Mouse (Mus musculus) kidney, postnatal 36 days (tissue): ENCODE data around the gene Ttc23.

Experiments used
- DNase-seq, 2 experiments: peaks; one replicate each; pipeline ENCODE4 v3.0.0; 2021 to 2022; ENCODE audit warnings: mixed read lengths in 2 of 2

The Ttc23 gene

DNA sequence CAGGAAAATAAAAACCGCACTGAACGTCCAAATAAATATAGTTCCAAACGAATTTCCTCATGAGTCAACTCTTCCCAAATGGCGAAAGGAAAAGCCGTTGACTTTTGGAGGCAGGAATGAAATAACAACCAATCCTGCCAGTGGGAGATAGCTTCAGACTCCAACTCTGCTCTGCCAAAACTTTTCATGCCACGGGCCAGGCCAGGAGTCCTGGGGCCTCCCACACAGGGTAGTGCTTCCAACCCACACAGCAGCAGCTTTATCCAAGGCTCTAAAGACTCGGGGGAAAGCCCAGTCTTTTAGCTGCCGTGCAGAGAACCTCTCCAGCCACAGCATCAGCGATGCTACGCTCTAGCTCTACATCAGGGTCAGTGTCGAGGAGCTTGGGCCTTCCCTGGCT is 107.4 kb downstream of the Ttc23 start:
- DNase-seq, result no peak

DNA sequence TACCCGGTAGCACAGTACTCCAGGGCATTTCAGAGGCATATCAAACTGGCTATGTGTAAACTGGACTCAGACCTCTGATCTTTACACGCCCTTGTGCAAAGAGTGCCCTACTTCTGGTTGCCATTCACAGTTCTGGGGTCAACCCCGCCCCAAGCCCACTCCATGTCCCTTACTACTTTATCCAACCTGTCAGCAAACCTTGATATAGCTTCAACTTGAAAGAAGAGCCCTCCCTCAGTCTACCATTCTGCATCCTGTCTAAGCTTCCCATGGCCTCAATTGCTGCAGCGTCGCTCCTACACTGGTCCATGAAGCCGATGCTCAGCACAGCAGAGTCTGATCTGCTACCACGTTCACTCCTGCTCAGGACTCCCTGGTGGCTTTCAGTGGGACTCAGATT is 108.2 kb downstream of the Ttc23 start:
- no peak for DNase-seq

DNA sequence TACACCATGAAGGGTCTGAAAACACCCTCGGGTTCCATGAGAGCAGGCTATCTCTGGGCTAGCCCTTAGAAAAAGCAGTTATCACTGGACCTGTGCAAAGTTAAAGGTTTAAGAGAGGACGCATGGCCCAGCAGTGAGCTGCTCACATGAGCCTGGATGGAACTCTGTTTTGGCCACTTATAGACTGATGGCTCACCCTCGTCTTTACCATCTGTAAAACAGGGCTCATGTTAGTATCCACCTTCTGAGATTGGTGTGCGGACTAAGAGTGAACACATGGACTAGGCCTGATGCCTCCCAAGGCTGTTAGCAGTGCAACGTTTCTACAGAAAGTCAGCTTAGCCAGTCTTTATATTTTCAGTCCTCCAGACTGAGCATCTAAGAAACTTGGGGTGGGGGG is 109.4 kb downstream of the Ttc23 start:
- no peak for DNase-seq

DNA sequence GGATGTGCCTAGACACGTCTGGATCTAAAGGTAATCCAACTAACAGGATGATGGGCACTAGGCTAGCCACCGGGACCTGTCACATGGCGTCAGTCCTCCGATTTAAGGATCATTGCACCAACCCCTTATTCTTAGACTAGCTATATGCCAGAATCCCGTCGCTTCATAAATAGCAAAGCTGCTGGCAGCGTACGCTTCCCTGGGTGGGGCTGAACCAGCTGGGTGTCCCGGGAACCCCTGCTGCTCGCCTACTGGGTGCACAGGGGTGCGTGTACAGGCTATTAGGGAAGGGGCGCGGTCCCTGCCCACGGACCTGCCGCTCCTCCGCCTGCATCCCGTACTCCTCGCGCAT is 111.3 kb downstream of the Ttc23 start:
- no peak for DNase-seq

DNA sequence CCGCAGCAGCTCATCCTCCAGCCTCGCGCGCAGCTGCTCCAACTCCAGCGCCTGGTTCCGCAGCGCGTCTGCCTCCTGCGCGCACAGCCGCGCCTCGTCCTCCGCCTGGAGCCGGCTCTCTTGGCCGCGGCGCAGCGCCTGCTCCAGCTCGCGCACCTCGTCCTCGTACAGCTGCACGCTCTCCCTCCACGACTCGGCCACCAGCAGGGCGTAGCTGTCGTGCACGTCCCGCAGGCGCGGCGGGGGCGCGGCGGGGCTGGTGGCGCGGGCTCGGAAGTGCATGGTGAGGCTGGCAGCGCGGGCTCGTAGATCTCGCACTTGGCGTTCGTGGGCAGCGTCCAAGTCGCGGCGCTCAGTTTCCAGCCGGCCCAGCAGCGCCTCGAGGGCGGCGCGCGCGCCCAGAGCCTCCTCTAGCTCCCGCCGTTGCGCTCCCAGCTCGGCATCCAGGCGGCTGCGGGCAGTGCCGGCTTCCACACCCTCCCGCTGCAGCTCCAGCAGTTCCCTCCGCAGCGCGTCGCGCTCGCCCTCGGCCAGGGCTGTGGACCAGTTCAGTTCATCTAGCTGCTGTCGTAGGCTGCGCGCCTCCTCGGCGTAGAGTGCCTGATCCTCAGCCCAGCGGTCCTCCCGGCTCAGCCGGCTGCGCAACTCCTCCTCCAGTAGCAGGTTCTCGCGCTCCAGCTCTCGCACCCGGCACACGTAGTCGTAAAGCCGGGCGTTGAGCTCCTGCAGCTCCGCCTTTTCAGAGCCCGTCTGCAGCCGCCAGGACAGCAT is 111.8 kb downstream of the Ttc23 start:
- peak; percentile 23 to 62 for DNase-seq

DNA sequence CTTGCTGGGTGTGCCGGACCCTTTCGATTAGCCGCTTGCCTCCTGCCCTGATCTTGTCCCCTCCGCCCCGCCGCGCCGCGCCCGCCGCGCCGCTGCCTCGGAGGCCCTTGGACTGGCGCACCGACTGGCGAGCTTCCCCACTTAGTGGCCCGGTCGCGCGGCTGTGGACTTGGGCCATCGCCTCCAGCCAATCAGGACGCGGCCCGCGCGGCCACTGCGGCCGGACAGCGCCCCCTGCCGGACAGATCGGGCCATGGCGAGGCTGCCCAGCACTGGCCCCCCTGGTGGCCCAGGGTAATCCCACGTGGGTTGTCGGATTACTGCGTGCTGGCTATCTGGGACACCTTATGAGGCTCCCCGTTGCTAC is 112.4 kb downstream of the Ttc23 start, which contains the start of gene Synm:
TSS of gene Synm (minus strand) at position 114 of the 367 bp plus-strand sequence.
- peak; percentile 91 to 96 for DNase-seq

DNA sequence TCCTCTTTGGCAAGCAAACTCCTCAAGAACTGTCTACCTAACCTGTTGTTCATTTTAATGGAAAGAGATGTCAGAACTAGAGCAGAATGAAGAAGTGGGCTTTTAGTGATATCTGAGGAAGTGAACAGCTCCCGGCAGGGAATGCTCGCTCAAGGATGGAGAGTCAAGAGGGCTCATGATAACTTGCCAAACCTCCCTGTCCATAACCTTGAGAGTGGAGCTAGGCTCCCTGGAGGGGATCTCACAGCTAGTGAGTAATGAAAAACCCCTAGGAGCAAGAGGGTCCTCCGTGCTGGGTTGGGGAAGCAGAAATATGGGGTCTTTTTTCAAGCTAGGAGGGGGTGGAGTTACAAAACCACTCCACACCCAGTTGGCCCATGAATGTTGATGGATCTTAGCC is 116.4 kb downstream of the Ttc23 start:
- DNase-seq, result no peak

DNA sequence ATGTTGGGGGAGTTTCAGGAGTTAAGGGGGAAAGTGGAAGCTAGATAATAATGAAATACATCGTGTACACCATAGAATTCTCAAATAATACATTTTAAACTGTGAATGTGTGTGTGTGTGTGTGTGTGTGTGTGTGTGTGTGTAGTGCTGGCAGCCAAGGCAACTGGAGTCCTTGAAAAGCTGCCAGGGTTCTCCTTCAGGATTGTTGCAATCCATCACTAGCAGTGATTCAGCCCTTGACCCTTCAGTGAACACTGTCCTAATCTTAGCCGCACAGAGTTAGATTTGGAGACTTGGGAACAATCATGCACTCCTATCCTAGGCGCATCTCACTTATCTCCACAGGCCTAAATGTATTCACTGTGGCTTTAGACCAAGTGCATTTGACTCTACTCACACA is 120.9 kb downstream of the Ttc23 start:
- no peak for DNase-seq

DNA sequence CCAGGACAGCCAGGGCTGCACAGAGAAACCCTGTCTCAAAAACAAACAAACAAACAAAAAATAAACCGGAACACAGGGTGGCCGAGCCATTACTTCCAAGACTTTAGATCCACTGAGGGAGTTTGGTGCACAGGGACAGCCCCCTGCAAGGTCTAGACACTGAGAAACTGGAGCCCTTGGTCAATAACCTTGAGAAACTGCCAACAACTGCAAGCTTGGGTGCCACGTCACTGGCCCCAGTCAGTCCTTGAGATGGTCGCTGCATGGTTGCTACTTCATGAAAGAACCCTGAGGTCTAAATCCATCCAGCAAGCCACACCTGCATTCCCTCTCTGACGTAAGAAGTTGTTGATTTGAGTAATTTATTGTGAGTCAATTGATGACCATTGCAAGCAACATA is 122.3 kb downstream of the Ttc23 start:
- DNase-seq, result no peak

DNA sequence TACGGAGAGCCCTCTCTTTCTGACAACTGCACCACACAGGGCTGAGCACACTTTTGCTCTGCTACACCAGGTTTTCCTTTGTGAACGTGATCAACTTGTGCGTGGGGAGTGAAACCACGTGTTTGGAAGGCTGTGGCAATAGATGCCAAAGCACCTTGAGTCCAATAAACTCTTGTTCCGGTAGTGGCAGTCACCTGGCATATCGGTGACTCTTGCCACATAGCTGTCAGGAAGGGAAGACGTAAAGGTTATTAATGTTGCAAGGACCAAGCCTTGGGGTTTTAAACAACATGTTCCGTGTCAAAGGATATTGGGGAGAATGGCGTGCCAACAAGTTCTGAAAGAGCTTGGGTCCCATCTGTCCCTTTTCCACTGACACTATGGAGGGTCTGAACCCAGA is 125.0 kb downstream of the Ttc23 start:
- no peak for DNase-seq

DNA sequence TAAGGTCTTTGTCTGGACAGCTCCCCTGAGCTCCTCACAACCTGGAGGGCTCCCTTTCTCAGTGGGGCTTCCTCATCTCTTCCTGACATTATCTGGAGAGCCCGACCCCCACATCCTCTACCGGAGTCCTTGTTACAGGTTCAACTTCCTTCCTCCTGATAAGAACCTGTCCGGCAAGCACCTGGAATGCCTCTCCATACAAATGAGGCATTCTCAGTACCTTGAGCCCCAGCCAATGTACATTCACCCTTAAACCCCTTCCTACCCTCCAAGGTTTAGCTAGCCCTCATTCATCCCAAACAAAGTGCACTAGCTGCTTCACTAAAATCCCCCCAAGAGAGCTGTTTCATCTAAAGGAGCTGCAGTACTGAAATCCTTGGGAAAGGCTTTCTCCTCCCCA is 128.4 kb downstream of the Ttc23 start:
- no peak for DNase-seq

DNA sequence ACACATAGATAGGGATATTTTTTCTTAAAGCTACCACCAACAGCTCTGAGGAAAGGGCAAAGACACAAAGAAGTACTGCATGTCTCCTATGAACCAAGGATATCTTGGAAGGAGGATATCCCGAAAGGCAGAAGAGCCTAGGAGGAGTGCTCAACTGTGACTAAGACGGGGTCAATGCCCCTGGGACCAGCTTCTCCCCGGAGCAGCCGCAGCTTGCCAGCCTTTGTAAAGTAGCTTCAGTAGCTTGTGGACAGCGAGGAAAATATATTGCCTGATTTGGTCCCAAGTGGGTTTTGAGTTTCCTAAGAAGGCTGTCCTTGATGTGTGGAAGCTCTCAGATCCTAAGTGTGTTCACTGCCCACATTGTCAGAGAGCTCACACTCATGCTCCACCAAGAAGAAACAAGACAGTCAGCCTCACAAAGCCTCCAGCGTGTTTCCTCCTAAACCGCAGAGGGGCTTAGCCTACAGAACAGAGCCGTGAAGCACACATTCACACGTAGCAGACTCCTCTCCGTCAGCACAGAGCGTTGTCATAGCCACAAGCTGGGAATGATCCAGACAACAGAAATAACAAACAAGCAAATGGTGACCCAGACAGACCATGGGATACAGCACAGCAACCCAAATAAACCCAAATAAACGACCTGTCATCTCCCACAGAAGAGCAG is 129.6 kb downstream of the Ttc23 start:
- peak; percentile 17 to 49 for DNase-seq

DNA sequence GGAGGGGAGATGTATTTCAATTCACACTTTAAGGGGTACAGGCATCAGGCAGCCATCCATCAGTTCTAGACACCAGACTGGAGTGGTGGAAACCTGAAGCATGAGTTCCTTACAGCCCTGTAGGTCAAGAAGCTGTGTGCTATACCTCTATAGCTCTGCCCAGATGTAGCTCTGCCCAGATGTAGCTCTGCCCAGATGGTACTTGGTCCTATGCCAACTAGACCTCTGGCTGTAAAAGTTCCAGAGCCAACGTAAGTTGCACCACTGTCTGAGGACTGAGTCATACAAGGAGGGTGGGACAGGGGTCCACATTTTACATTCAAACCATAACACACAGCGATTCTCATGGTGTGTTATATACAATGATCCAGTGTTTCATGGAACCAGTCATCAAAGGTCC is 140.7 kb downstream of the Ttc23 start:
- no peak for DNase-seq

DNA sequence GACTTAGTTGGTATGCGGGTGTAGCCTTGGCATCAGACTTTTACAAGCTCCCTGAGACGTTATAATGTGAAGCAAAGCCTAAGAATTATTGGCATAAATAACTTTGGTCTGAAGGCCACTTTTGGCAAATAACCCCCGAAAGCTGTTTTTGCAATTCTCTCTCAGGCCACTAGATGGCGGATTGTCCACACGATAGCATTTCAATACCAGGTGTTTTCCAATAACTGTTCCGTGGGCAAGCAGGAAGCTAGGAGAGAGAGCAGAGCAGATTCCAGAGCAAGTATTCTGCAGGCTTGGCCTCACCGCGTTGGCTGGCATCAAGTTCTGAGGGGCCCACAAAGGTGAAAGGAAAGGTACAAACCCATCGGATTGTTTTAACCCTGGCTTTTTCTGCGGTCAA is 141.5 kb downstream of the Ttc23 start:
- DNase-seq, result peak; percentile 66 to 77

DNA sequence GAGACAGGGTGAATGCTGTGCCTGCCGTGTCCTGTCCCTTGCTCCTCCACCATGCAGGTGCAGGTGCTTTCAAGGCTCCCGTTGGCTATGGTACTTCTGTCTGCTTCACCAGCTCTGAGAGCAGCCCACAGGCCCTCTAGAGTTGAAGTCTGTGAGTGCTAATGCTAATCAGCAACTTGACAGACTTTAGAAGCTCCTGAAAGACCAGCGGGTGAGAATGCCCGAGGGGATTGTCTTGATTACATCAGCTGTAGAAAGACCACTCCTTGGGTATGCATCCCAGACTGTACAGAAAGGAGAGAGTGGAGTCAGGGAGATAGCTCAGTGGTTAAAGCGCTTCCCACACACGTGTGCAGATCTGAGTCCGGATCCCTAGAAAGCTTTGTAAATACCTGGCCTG is 144.0 kb downstream of the Ttc23 start:
- DNase-seq, result no peak

DNA sequence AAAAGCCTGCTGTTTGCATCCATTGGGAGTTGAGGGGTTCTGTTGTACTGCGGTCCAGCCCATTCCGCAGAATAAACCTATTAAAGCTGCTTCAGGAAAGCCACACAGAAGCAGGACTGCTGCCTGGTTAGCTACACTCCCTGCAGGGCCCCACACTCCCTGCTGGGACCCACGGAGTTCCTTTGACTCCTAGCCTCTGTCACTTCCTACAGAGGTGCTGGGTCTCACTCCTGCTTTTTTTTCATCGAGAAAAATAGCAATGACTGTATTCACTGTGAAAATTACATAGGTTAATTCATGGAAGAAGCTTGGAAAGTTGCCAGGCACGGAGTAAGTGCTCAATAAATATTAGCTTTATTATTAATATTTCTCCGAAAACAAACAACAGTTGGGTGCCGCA is 146.2 kb downstream of the Ttc23 start:
- no peak for DNase-seq

DNA sequence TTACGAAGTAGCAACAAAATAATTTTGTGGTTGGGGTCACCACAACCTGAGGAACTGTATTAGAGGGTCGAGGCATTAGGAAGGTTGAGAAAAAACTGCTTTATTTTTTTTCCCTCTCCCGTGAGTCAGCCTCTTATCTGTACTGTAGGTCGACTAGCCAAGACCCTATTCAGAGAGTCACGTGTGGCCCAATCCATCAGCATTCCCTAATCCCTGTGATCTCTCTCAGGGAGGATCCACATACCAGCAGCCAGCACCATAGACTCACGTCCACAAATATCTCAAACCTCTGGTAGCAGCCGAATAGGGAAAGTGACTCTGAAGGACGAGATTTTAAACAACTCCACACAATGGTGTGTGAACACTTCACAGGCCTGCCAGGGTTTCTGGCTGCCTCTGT is 149.9 kb downstream of the Ttc23 start:
- DNase-seq, result no peak

DNA sequence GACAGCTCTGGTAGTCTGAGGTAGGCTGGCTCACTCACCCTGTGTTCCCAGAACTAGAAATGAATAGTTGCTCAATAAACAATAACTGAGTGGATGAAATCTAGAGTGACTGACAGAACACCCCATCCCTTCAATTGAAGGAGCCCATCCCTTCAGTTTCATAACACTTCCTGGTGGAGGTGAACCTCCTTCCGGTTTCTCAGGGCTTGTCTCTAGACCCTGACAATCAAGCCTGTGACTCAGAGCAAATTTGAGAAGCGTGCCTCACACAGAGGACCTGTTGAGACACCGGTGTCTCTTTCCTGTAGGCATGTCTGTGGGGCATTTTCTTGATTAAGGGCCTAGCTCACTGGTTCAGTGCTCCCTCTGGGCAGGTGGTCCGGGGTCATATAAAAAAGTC is 151.3 kb downstream of the Ttc23 start:
- no peak for DNase-seq

DNA sequence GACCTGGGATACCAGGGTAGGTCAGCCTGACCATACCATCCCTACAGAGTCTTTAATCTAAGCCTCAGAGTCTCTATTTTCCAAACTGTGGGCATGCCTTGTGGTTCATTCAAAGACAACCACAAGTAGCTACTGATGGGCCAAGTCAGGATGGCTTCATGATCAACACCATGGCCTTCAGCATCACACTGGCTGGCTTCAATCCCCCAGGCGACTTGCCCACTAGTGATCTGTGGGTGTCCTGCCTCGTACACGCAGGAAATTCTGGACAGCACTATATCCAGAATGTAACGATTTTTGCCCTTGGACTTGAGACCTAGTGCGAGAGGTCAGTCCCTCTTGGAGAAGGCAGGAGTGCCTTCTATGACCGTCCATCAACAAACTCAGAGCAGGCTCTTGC is 153.3 kb downstream of the Ttc23 start:
- DNase-seq, result no peak

DNA sequence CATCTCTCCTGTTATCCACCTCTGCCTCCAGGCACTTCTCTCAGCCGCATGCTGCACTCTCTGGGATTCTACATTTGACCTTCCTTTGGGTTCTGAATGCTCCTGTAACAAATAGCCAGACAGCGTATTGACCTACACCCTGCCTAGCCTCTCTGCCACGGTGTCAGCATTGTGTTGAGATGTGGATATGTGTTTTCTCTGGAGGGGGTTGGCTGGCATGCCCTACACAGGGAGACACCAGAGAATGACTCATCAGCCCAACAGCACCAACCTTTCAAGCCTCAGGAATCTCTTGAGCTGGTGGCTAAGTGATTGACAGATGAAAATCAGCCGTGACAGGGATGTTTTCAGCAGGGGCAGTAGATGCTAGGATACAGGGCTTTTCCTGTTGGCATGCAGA is 153.8 kb downstream of the Ttc23 start:
- no peak for DNase-seq

DNA sequence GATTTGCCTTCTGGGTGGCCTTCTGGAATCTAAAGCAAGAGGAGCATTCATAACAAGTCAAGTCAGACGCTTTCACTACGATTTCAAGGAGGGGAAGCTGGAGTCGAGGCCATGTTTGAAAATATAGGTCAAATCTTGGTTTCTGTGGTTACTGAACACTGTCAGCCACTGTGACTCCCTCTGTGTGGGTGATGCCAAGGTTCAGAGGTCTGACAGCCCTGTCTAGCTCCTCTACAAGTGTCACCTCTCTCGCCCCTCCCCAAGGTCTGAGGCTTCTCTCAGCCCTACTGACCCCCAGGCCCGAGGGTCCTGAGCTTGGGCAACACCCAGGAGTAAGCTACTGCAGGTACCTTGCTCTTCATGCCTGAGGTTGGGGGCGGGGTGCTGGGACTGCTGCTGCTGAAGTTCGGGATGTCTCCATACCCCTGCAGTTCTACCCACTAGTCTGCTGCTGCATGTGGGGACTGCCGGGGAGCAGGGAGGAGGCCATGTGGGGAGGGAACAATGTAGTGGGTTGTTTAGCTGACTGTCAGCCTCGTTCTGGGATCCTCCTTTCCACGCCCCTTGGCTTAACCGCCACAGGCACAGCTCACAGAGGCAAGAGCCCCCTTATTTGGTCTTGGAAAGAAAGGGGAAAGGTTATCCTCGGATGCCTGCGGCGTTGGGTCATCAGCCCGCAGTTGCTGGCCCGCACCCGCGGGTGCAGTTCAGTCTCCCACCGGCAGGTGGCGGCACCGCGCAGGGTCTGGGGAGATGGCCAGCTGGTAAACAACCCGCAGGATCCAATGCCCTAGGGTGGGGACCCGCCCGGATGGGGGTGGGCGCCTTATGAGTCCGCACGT is 156.0 kb downstream of the Ttc23 start:
- DNase-seq, result peak; percentile 71 to 92

DNA sequence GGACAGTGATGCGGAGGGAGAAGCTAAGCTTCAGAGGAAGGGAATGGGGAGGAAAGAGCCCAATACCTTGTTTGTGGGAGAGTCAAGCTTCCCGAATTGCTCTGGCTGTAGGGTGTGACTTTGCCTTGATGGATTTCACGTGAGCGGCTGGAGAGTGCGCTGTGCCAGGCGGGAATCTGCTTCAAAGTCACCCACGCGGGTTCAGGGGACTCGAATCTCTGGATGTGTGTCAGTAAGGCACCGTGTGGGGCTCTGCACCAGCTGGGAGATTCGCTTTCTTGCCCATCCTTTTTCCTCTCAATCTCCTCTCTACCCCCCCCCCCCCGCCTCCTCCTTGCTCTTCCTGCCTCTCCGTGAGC is 156.6 kb downstream of the Ttc23 start:
- no peak for DNase-seq
